8 mouse cellular contexts compared by ENCODE assay signal in the genomic region with DNA sequence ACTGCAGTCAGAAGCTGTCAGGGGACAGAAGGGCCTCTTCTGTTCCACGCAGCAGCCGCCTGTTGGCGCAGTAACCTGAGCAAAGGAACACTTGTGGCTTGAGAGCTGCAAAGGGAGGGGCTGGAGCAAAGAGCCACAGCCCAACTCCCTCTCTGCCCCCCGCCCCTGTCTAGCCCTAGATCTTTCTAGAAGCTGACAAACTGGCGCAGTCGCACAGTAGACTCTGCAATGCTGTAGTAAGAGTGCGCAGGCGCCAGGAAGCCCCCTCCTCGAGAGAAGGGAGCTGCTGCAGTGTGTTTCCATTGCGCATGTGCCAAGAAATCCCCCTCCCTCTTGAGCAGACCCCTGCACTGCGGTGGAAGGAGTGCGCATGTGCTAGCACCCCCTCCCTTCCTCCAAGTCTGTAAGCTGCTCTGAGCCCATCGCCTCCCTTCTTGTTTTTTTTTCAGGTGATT.
DNase-seq lines count a peak whose midpoint lies in the region; ATAC-seq lines count a peak whose summit lies in the region.

No protein-coding gene starts in this region.

- DNase-seq in kidney, postnatal 10 days = peak; percentile 33
- no peak for DNase-seq in kidney, postnatal 25 days
- DNase-seq in adrenal gland, postnatal 36 days = peak; percentile 4 to 18
- peak; percentile 74 for DNase-seq in forebrain, embryonic 10.5 days (ENCODE audit: extremely low spot score, low spot score)
- peak; percentile 87 for DNase-seq in retina, embryonic 14.5 days (ENCODE audit: low spot score)
- no peak for DNase-seq in natural killer cell, adult 2 months (ENCODE audit: low spot score in 2 of 2)
- DNase-seq in ovary, postnatal 10 days (ENCODE audit: low spot score) = no peak

- H3K36me3 ChIP-seq in forebrain, embryonic 10.5 days (replicated peaks) = no peaks in the 10 kb centered on the region
- no peaks in the 10 kb centered on the region for H3K36me3 ChIP-seq in limb, embryonic 13.5 days

- H3K4me1 ChIP-seq in forebrain, embryonic 10.5 days = peaks cover 26% of the 10 kb centered on the region
- H3K4me1 ChIP-seq in limb, embryonic 13.5 days = no peaks in the 10 kb centered on the region

- peaks cover 9% of the 10 kb centered on the region for H3K9me3 ChIP-seq in forebrain, embryonic 10.5 days
- H3K9me3 ChIP-seq in limb, embryonic 13.5 days = 0 out of 2 replicates have a peak, but pooled peaks cover 3% of the 10 kb centered on the region

- peak; percentile 94 for ATAC-seq in limb, embryonic 13.5 days (ENCODE audit: low FRiP score, low read depth)

- H3K4me3 ChIP-seq in forebrain, embryonic 10.5 days = peak overlapping the region; percentile 33
- peak overlapping the region; percentile 17; the same call in 1 of the 2 replicates for H3K4me3 ChIP-seq in limb, embryonic 13.5 days

- peak overlapping the region; percentile 13; the same call in 1 of the 2 replicates for H3K9ac ChIP-seq in limb, embryonic 13.5 days

- WGBS in forebrain, embryonic 10.5 days = 14% methylated on average over 13 of the region's 13 CpGs
- 17% methylated on average over 13 of the region's 13 CpGs for WGBS in limb, embryonic 13.5 days

- peak overlapping the region; percentile 54 for H3K4me2 ChIP-seq in limb, embryonic 13.5 days (replicated peaks)

- no peaks in the 10 kb centered on the region for H3K27me3 ChIP-seq in forebrain, embryonic 10.5 days (ENCODE audit: poor library complexity, severe bottlenecking)
- no peaks in the 10 kb centered on the region for H3K27me3 ChIP-seq in limb, embryonic 13.5 days

- peak overlapping the region; percentile 80 for H3K27ac ChIP-seq in forebrain, embryonic 10.5 days
- H3K27ac ChIP-seq in limb, embryonic 13.5 days = peak overlapping the region; percentile 86

Comparison
In these comparisons a context has a peak if more than half of its experiments do, and no peak if none do; other contexts are left out.
1. DNase-seq: peak in kidney, postnatal 10 days (single experiment), adrenal gland, postnatal 36 days (2 of 2), forebrain, embryonic 10.5 days (single experiment) and retina, embryonic 14.5 days (single experiment); none in kidney, postnatal 25 days (0 of 2), natural killer cell, adult 2 months (0 of 2) and ovary, postnatal 10 days (single experiment).